Mouse (Mus musculus) thymus, adult 2 months (tissue): ENCODE measurements at regions not wholly inside any gene's neighbourhood (a gene's known extent, or its start where the extent isn't known, plus 50 kb on each side); places are given as distances from the start of the nearest gene placed in this dataset.

Experiments used
- CTCF ChIP-seq: fragments of 200-500 bp; IDR thresholded peaks from 2 replicates; pipeline ENCODE4 v1.5.1; 2012; ENCODE audit warnings: mild to moderate bottlenecking, control low read depth, low read length, moderate library complexity, borderline replicate concordance; ENCODE audit not compliant: control insufficient read depth, poor library complexity, insufficient read depth; ENCODE audit errors: extremely low read depth
- POLR2A ChIP-seq: fragments of 200-500 bp; IDR thresholded peaks from 2 replicates; pipeline ENCODE4 v1.6.1; 2012; ENCODE audit warnings: mild to moderate bottlenecking, low read length, control low read depth, moderate library complexity; ENCODE audit not compliant: control insufficient read depth, poor library complexity, insufficient read depth; ENCODE audit errors: extremely low read depth

DNA sequence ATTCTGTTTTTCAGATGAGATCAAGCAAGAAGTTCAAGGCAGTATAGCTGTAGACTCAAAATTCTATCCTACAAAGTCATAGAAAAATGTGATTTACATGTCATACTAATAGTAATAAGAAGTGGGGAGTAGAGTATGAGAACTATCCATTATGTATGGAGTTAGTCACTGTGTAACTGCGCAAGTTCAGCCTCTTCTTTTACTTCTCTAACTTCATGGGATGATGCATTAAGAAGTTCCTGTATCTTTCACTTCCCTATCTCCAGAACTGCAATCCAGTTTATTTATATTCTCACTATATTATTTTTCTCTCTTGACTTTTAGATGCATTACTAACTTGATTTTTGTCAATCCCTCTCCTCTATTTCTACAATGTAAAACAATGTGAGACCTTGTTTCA is 67.7 kb downstream of the Olfr693 start:
- TF ChIP-seq CTCF = no peak
- TF ChIP-seq POLR2A = no peak
